Mouse (Mus musculus): ENCODE measurements at regions not wholly inside any gene's neighbourhood (a gene's known extent, or its start where the extent isn't known, plus 50 kb on each side); places are given as distances from the start of the nearest gene placed in this dataset.

DNA sequence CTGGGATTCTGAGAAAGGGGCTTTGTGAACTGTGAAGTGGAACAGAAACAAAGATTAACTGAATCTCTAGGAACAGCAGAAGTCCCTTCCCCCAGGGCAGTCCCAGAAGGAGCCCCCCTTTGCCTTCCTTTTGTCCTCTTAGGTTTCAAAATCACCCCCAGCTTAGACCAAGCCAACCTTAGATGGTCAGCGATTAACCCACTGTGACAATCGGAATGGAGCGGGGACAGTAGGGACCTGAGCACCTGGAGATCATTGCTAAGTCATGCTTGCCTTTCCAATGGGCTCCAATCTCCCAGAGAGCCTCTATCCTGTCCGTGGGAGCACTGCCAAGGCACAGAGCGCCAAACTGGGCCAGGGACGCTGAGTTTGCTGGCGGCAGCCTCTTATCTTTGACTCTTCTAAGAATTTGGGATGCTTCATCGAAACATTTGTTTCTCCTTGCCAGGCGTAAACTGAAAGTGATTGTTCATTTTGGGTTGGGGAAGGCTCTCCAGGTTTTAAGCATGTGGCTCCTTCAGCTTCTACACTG is 165.3 kb upstream of the Ankrd55 start:
- H3K4me3 ChIP-seq: no peak overlapping the region
- intact Hi-C loops (cut with DNase I): no loop called here
- no peak for TF ChIP-seq CTCF (IDR thresholded peaks at IDR 0.05)

DNA sequence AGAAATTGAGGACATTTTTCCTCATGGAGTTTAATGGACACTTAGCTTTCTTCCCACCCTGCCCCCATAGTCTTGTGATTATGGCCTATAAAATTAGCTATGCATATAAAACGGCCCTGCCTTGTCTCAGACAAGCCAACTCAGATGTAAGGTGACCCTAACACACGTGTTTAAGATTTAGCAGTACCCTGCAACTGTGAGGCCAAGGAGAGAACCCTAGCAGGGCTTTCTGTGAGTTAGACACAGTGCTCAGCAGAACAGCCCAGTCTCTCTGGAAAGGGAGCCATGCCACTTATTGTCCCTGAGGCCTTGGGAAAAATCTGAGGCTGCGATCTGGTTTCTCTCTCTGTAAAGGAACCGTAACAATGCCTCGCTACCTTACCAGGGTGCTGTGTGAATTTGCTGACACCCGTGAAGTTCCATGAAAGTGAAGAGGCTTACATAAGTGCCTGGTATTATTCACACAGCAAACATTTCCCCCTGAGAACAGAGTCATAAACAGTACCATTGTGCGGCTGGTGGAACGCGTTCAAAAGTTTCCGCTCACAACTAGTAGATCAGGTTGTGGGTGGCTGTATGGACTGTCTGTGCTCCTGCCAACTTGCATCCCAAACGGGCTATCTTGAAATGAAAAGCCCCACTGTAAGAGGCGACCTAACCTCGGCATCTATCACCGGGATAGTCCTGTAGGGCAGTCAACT is 162.3 kb upstream of the Ankrd55 start:
- Histone ChIP-seq H3K27ac (no peak overlapping the region), H3K4me3 (no peak overlapping the region)
- intact Hi-C loops (cut with DNase I): no loop called here
- no peak for DNase-seq (ENCODE audit: extremely low spot score in 1 of 2, low spot score in 2 of 2)
- TF ChIP-seq CTCF (IDR thresholded peaks at IDR 0.05): no peak

More for the DNA sequence above, 165.3 kb upstream of the Ankrd55 start:
- no peak overlapping the region for H3K27ac ChIP-seq
- DNase-seq (ENCODE audit: extremely low spot score in 1 of 2, low spot score in 2 of 2): no peak

DNA sequence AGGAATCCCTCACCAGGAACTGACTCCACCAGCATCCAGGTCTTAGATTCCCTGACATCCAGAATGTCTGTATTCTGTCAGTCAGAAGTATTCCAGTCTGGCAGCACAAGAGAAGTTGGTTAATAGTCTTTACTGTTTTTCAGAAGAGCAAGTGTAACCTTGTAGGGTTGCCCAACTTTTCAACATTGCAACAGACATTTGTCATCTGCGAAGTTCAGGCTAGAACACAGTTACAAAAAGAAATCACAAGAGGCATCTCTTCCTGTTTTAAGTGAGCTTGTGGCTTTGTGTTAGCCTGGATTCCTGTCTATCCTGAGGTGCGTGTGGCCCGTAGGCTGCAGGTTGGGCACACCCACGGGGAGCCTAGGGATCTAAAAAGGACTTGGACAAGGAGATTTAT is 158.0 kb upstream of the Ankrd55 start:
- no peak for TF ChIP-seq CTCF (IDR thresholded peaks at IDR 0.05)
- no peak for DNase-seq (ENCODE audit: extremely low spot score in 1 of 2, low spot score in 2 of 2)
- Histone ChIP-seq H3K4me3 (no peak overlapping the region), H3K27ac (no peak overlapping the region)
- intact Hi-C loops (cut with DNase I): no loop called here

GRCm38 (mm10) chr13:112130774-112131173 is 157.5 kb upstream of the Ankrd55 start:
- Histone ChIP-seq H3K27ac (no peak overlapping the region), H3K4me3 (no peak overlapping the region)
- no peak for DNase-seq (ENCODE audit: extremely low spot score in 1 of 2, low spot score in 2 of 2)
- no peak for TF ChIP-seq CTCF (IDR thresholded peaks at IDR 0.05)
- intact Hi-C loops (cut with DNase I): no loop called here

DNA sequence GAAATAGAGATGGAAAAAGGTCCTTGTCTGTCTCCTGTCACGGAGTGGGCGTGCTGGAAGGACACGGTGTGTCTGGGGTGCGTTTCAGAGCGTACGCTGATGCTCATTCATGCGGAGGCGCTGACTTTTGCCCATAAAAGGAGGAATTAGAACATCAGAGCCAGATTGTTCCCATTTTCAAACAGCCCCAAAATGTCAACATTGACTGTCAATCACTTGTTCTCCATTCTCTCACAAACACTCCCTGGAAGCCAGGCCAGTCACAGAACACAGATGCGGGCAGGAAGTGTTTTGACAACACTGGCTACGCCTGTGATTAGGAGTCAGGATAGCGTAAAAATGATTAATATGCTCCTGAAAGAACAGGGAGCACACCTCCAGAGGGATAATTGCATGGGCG is 157.1 kb upstream of the Ankrd55 start:
- Histone ChIP-seq H3K4me3 (no peak overlapping the region), H3K27ac (no peak overlapping the region)
- DNase-seq (ENCODE audit: extremely low spot score in 1 of 2, low spot score in 2 of 2): no peak
- intact Hi-C loops (cut with DNase I): no loop called here
- TF ChIP-seq CTCF (IDR thresholded peaks at IDR 0.05): no peak

DNA sequence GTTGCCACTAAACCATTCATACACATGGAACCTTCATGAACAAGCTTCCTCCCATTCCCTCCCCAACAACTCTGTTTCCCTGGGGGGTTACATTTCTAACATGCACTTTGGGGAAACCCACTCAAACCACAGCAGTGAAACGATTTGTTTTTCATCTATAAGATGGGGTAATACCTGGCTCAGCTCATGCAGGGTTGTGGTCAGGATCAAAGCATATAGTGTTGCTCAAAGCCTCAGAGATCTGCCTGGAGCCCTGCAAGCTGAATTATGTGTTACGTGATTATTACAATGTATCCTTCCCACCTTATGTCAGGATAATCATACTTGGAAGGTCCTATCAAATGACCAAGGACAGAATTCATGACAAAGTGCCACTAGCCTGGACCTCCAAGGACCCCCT is 154.5 kb upstream of the Ankrd55 start:
- Histone ChIP-seq H3K4me3 (no peak overlapping the region), H3K27ac (no peak overlapping the region)
- no peak for DNase-seq (ENCODE audit: extremely low spot score in 1 of 2, low spot score in 2 of 2)
- intact Hi-C loops (cut with DNase I): no loop called here
- TF ChIP-seq CTCF (IDR thresholded peaks at IDR 0.05): no peak

GRCm38 (mm10) chr13:112134701-112135100 is 153.6 kb upstream of the Ankrd55 start:
- H3K4me3 ChIP-seq: no peak overlapping the region
- H3K27ac ChIP-seq: no peak overlapping the region
- DNase-seq (ENCODE audit: extremely low spot score in 1 of 2, low spot score in 2 of 2): no peak
- TF ChIP-seq CTCF (IDR thresholded peaks at IDR 0.05): no peak
- intact Hi-C loops (cut with DNase I): no loop called here

- H3K27ac ChIP-seq: no peak overlapping the region
- no peak for TF ChIP-seq CTCF (IDR thresholded peaks at IDR 0.05)
- no peak for DNase-seq (ENCODE audit: extremely low spot score in 1 of 2, low spot score in 2 of 2)
- intact Hi-C loops (cut with DNase I): no loop called here
- no peak overlapping the region for H3K4me3 ChIP-seq
Measured at GRCm38 (mm10) chr13:112135777-112136176, 152.5 kb upstream of the Ankrd55 start.

GRCm38 (mm10) chr13:112136850-112137249 is 151.4 kb upstream of the Ankrd55 start:
- Histone ChIP-seq H3K27ac (no peak overlapping the region), H3K4me3 (no peak overlapping the region)
- DNase-seq (ENCODE audit: extremely low spot score in 1 of 2, low spot score in 2 of 2): no peak
- no peak for TF ChIP-seq CTCF (IDR thresholded peaks at IDR 0.05)
- intact Hi-C loops (cut with DNase I): no loop called here

DNA sequence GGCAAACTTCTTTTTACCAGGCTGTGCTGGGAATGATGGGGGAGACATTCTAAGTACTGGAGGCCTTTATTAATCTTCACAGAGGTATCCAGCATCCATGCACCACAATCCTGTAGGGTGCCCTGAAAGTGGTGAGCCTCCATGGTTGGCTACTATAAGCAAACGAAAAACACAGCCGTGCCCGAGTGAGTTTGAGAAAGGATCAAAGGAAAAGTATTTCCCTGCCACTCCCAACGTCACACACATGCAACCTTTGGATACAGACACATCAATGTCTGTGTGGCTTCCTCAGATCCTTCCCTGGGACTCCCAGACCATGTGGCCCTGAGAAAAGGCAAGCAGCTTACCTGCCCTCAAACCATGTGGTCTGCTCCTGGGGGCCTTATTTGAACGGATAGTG is 147.4 kb upstream of the Ankrd55 start:
- intact Hi-C loops (cut with DNase I): no loop called here
- Histone ChIP-seq H3K27ac (no peak overlapping the region), H3K4me3 (no peak overlapping the region)
- no peak for DNase-seq (ENCODE audit: extremely low spot score in 1 of 2, low spot score in 2 of 2)
- TF ChIP-seq CTCF (IDR thresholded peaks at IDR 0.05): no peak

DNA sequence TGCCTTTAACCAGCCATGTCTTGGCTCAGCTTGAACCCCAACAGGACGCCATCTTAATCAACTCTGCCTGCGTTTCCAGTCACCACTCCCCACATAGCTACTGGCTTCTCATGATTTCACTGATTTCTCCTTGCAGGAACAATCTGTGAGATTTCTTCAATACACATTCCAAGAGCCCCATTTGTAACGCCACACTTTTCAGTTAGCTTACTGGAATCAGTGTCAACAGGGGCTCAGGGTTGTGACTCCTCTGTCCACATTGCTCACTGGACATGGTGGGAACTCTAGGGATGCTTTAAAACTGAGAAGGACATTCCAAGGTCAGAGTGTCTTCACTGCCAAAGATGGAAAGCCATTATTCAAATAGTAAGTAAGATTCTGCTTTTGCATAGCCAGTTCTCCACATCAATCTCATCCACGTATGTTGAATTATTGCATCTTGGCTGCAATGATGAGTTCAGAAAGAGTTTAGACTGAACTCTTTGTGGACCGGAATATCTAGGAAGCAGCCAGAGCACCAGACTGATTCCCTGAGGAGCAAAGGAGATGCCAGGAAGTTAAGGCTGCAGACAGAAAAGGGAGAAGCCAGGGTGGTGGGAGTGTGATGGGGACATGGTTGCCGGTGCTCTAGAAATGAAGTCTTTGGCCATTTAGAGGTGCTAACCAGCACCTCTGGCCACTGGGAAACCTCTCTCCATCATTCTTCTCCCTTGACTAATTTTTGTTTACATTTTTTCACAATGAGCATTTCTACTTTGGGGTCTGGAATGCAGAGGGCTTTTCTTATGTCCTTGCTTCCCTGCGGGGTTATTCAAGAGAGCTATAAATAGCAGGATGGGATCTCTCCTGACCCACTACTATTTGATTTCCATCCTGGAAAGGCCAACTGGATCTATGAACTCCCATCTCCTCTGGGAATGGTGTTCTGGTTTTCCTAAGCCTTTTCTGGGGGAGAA is 143.6 kb upstream of the Ankrd55 start:
- H3K4me3 ChIP-seq: no peak overlapping the region
- H3K27ac ChIP-seq: no peak overlapping the region
- intact Hi-C loops (cut with DNase I): no loop called here
- no peak for DNase-seq (ENCODE audit: extremely low spot score in 1 of 2, low spot score in 2 of 2)
- no peak for TF ChIP-seq CTCF (IDR thresholded peaks at IDR 0.05)
